Mouse (Mus musculus): ENCODE measurements around the gene 2310057M21Rik. TPM values are rescaled to one million over a fixed set of nuclear protein-coding genes. Genes with fewer than 3 reads are reported as not detected.

Gene 2310057M21Rik
- polyA plus RNA-seq, 2 experiments from 2014 or later: 12.7 to 18.5 TPM

DNA sequence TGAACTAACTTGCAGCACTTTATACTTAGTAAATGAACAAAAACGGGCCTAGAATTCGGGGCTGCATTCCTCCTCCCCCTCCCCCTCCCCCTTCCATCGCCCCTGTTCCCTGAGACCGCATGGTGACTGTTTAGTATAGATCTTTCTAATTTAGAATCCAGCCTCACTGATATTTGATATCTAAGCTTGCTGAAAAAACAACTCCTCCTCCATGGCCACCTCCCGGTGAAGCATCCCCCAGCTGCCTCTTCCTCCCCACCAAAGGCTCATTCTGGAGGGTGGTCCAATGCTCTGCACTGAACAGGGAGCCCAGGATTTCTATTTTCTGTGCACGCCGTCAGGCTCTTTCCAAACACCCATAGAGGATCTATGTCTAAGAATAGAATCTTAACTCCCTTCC, 44.2 kb downstream of the 2310057M21Rik start:
- no peak for ATAC-seq

DNA sequence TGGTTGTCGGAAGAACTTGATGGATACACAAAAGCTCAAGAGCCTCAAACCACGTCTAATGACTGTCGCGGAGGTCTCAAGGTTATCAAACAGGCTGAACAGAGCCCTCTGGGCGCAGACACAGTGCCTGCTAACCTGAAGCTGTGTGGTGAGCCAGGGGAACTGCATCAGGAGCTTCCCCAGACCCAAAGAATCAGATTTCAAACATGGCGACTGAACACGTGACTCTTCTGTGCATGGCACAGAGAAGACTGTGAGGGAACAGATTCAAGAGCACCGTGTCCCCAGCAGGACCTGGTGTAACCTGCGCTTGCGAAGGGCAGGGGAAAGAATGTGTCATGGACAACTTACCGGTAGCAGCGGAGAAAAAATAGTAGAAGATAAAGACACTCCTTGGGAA, 45.0 kb downstream of the 2310057M21Rik start:
- no peak for ATAC-seq

DNA sequence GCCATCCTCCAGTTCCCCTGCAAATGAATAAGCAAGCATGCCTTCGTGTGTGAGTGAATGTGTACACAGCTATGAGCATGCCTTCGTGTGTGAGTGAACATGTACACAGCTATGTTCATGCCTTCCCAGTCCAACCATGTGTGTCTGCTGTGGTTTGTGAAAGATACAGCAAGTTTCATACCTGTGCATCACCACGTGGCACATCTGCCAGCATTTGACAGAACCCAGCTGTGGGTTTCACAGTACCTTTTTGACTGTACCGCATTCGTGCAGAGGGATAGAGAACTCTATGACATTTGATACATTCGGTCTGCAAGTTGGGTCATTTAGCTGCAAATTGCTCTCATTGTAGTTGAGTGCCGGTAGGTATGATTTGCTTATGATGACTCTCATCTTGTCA, 48.1 kb downstream of the 2310057M21Rik start:
- no peak for ATAC-seq

DNA sequence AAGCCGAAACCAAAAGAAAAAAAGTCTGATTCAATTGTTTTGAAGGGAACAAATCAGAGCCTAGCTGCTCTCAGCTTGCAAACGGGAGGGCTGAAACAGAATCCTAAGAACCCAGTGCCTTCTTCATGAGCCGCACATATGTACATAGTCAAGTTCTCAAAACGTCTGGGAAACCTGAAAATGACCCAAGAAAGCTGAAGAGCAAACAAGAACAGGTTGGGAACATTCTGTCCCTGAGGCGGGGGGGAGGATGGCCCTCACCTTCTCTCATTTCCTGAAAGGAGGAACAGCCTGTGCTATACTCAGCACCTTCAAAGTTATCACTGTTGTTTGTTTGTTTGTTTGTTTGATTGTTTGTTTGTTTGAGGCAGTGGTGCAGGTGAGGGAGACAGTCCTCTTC, 55.8 kb downstream of the 2310057M21Rik start:
- ATAC-seq: no peak

DNA sequence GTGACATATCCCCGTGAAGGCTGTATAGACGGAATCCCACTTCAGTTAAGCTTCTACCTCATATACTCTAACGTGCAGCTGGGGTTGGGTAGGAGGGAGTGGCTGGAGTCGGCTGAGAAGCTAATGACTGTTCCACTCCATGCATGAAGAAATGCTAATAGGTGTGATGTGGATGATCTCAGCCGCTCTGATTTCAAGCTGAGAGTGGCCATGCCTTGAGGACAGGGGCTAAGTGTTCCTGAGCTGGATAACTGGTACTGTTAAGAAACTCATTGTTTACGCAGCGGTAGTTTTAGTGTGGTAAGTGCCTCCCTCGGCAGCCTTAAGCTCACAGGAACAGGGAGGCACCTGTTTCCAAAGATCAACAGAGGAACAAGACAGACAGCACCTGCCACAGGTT, 59.2 kb downstream of the 2310057M21Rik start:
- ATAC-seq: no peak

DNA sequence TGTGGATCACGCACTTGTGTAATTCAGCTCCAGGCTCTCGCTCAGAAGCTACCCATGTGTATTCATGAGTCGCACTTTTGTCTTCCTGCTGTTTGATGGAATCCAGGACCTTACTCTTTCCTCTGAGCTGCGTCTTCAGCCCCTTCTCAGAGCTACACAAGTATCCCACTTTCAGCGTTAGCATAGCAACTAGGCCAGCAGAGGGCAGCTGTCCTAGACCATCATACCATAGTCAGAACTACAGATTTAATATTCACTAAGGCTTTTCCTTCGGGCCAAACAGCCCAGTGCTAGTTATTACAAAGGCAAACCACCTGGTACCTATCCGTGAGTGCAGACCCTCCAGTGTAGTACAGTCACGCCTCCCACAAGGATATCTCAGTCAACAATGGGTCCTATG, 65.4 kb downstream of the 2310057M21Rik start:
- ATAC-seq: no peak

Other genes with a start within 250 kb of the 2310057M21Rik start
- not detected for gene 4933402N03Rik, start 216.4 kb downstream of the 2310057M21Rik start, polyA plus RNA-seq (2017; shearing (Covaris generic))
- not detected for gene 5430419D17Rik, start 188.4 kb downstream of the 2310057M21Rik start, polyA plus RNA-seq (2017; shearing (Covaris generic))
- gene Cuzd1, start 40.5 kb downstream of the 2310057M21Rik start, polyA plus RNA-seq (2017; shearing (Covaris generic)): not detected
- not detected for gene Fam24b, start 33.2 kb downstream of the 2310057M21Rik start, polyA plus RNA-seq (2017; shearing (Covaris generic))
- gene Fam24a, start 28.9 kb downstream of the 2310057M21Rik start, polyA plus RNA-seq (2017; shearing (Covaris generic)): not detected
- 10 to 100 TPM; 33.6 to 39.6 TPM for gene Pstk, start 8.4 kb upstream of the 2310057M21Rik start, polyA plus RNA-seq (2017; shearing (Covaris generic))
- gene Ikzf5, start 47.8 kb upstream of the 2310057M21Rik start, polyA plus RNA-seq (2017; shearing (Covaris generic)): 10 to 100 TPM; 23.1 to 28.7 TPM
- gene Acadsb, start 47.8 kb upstream of the 2310057M21Rik start, polyA plus RNA-seq (2017; shearing (Covaris generic)): 10 to 100 TPM; 33.3 to 36.3 TPM
- not detected for gene Hmx3, start 180.1 kb upstream of the 2310057M21Rik start, polyA plus RNA-seq (2017; shearing (Covaris generic))
- under 1 TPM in 1 of 2 experiments, not detected in 1; 0.32 TPM for gene Hmx2, start 186.0 kb upstream of the 2310057M21Rik start, polyA plus RNA-seq (2017; shearing (Covaris generic))
- 100 to 1,000 TPM; 176 to 222 TPM for gene Bub3, start 197.5 kb upstream of the 2310057M21Rik start, polyA plus RNA-seq (2017; shearing (Covaris generic))